Mouse (Mus musculus): ENCODE data around the gene Adam19. TPM values are rescaled to one million over a fixed set of nuclear protein-coding genes. Genes with fewer than 3 reads are reported as not detected.
"Not testable (repeated sequence)": the region's sequence is repeated elsewhere in the genome, so short reads cannot be mapped to it uniquely, and the experiment has no call there.

Gene Adam19
- polyA plus RNA-seq, 1 experiment from 2014 or later: 12.5 TPM

DNA sequence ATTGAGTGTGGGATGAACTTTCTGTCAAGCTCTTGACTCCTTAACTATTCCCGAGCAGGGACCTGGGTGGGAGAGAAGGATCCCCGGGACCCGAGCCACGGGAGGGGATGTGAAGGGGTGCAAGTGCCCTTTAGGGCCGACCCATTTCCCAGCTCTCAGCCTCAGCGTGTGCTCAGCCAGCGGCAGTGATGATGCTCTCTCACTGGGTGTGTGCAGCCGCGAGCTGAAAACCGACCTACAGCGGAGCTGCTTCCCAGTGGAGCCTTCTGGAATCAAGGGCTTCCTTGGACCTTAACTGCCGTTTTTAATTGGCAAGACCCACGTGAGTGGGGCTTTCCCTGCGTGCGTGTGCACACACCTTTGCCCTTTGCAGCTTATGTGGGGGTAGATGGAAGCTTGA is 16.9 kb upstream of the Adam19 start:
- Histone ChIP-seq H3K9ac (replicated peaks) (no peak overlapping the region), H3K27ac (replicated peaks) (no peak overlapping the region), H3K4me1 (no peaks in the 10 kb centered on the region), H3K27me3 (no peaks in the 10 kb centered on the region), H3K4me3 (no peak overlapping the region), H3K9me3 (no peaks in the 10 kb centered on the region), H3K4me2 (replicated peaks) (no peak overlapping the region), H3K36me3 (no peaks in the 10 kb centered on the region)
- 79% methylated on average over 15 of the region's 15 CpGs for WGBS
- ATAC-seq (ENCODE audit: low FRiP score, low read depth): no peak

DNA sequence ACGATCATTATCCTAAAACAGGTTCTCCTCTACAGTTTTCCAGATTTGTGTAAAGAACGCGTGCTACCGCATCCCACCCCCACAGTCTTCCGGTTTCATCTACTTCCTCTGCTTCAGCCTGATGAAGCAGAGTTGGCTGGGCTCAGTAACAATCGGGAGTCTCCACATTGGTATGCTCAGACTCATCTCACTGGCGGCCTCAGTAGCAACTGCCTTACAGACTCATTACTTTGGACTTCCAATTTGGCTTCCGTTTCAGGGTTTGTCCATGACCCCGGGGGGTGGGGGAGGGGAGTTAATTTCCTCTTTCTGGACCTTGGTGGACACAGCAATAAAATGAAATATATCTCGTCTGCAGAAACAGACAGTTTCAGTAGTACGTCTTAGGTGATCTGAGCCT is 16.5 kb upstream of the Adam19 start:
- Histone ChIP-seq H3K4me3 (no peak overlapping the region), H3K36me3 (no peaks in the 10 kb centered on the region), H3K9me3 (no peaks in the 10 kb centered on the region), H3K4me2 (replicated peaks) (no peak overlapping the region), H3K4me1 (no peaks in the 10 kb centered on the region), H3K27ac (replicated peaks) (no peak overlapping the region), H3K9ac (replicated peaks) (no peak overlapping the region), H3K27me3 (no peaks in the 10 kb centered on the region)
- WGBS: 83% methylated on average over 11 of the region's 11 CpGs
- ATAC-seq (ENCODE audit: low FRiP score, low read depth): no peak

DNA sequence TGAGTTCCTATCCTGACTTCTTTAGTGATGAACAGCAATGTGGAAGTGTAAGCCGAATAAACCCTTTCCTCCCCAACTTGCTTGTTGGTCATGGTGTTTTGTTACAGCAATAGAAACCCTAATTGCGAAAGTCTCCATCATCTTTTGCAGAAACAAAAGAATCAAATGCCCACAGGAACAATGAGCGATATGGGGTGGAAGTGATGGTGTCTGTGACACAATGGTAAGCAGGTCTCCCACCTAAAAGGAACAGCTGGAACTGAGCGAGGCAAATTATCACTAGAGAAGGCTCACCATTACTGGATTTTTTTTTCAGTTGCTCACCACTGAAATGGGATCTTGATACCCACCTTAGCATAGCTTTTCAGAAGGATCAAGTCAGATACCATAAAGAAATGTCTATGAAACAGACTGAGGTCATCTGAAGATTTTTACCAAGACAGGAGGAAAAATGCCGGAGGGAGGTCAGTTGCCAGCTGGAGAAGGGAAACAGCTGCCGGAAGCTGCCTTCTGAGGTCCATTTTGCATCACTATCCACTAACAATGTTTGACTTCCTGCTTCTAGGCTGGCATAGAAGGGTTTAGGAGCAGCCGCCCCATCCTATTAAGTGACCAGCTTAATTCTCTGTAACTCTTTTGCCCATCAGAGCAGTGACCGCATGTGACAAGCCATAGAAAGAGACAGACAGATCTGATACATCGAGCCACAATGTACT is 14.8 kb upstream of the Adam19 start:
- no peak for ATAC-seq (ENCODE audit: low FRiP score, low read depth)
- Histone ChIP-seq H3K9ac (replicated peaks) (no peak overlapping the region), H3K4me1 (no peaks in the 10 kb centered on the region), H3K4me3 (no peak overlapping the region), H3K9me3 (no peaks in the 10 kb centered on the region), H3K4me2 (replicated peaks) (no peak overlapping the region), H3K36me3 (no peaks in the 10 kb centered on the region), H3K27ac (replicated peaks) (no peak overlapping the region), H3K27me3 (no peaks in the 10 kb centered on the region)
- WGBS: 89% methylated on average over 9 of the region's 9 CpGs

DNA sequence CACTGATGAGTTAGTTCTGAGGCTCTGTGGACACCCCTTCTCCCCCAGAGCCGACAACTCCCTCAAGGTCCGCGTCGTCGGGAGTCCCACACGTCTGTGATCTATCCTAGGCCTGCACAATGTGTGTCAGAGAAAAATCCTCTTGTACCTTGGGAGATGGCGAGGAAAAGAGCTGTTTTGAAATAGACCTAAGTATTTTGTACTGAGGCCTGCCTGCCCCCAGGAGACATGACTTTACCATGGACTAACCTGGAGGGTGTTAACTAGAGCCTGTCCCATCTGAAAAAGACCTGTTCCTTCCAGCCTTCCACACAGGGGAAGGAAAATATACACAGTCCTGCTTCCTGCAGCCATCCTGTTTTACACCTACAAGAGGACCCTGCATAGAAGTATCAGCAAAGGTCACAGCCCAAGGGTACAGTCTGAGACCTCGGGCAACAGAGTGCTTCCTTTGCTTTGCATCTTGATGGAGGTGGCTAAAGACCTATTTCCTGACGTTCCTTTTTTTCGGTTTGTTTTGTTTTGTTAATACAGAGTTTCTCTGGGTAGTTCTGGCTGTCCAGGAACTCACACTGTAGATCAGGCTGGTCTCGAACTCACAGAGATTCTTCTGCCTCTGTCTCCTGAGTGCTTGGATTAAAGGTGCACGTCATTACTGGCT is 14.1 kb upstream of the Adam19 start:
- no peak overlapping the region for H3K4me3 ChIP-seq
- H3K9me3 ChIP-seq: no peaks in the 10 kb centered on the region
- H3K9ac ChIP-seq (replicated peaks): no peak overlapping the region
- WGBS: 79% methylated on average over 12 of the region's 12 CpGs
- no peaks in the 10 kb centered on the region for H3K4me1 ChIP-seq
- H3K27ac ChIP-seq (replicated peaks): no peak overlapping the region
- no peaks in the 10 kb centered on the region for H3K27me3 ChIP-seq
- H3K4me2 ChIP-seq (replicated peaks): no peak overlapping the region
- no peak for ATAC-seq (ENCODE audit: low FRiP score, low read depth)
- H3K36me3 ChIP-seq: no peaks in the 10 kb centered on the region

DNA sequence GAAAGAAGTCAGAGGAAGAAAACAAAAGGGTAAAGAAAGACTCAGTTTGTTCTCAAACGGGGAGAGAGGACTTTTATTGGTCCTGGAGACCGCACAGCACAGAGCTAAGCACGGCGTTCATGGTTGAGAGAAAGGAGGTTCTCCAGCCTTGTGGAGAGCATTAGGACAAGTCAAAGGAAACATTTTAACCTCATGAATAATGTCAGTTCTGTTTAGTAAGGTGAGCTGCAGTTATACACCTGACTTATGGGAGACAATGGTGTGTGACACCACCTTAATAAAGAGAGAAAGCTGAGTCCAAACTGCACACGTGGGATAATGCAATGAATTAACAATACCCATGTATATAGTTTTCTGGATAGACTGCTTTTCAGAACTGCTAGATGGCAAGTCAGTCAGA is 11.0 kb upstream of the Adam19 start:
- 89% methylated on average over 5 of the region's 5 CpGs for WGBS
- Histone ChIP-seq H3K4me1 (no peaks in the 10 kb centered on the region), H3K9me3 (no peaks in the 10 kb centered on the region), H3K36me3 (no peaks in the 10 kb centered on the region), H3K27ac (replicated peaks) (no peak overlapping the region), H3K4me2 (replicated peaks) (no peak overlapping the region), H3K4me3 (no peak overlapping the region), H3K27me3 (no peaks in the 10 kb centered on the region), H3K9ac (replicated peaks) (no peak overlapping the region)
- no peak for ATAC-seq (ENCODE audit: low FRiP score, low read depth)

DNA sequence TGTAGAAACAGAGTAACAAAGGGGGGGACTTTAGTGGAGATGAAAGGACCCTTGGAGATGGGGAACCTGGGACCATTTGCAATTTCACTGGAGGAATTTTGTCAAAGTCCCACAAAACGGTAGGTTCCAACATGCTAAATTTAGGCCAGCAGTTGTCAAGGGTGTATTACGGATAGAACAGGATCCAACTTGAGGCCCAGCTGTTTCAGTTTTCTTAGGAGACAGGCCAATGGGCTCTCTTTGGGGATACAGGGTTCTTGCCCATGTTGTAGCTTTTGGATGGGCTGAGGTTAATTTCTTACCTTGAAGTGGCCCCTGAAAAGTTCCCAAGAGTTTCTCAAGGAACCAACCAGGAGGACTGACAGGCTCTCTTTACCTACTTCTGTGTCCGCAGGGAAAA is 8.5 kb upstream of the Adam19 start:
- H3K4me3 ChIP-seq: no peak overlapping the region
- H3K27me3 ChIP-seq: no peaks in the 10 kb centered on the region
- ATAC-seq (ENCODE audit: low FRiP score, low read depth): no peak
- 94% methylated on average over 3 of the region's 3 CpGs for WGBS
- no peaks in the 10 kb centered on the region for H3K4me1 ChIP-seq
- no peak overlapping the region for H3K9ac ChIP-seq (replicated peaks)
- no peaks in the 10 kb centered on the region for H3K36me3 ChIP-seq
- no peak overlapping the region for H3K4me2 ChIP-seq (replicated peaks)
- H3K27ac ChIP-seq (replicated peaks): no peak overlapping the region
- H3K9me3 ChIP-seq: no peaks in the 10 kb centered on the region

DNA sequence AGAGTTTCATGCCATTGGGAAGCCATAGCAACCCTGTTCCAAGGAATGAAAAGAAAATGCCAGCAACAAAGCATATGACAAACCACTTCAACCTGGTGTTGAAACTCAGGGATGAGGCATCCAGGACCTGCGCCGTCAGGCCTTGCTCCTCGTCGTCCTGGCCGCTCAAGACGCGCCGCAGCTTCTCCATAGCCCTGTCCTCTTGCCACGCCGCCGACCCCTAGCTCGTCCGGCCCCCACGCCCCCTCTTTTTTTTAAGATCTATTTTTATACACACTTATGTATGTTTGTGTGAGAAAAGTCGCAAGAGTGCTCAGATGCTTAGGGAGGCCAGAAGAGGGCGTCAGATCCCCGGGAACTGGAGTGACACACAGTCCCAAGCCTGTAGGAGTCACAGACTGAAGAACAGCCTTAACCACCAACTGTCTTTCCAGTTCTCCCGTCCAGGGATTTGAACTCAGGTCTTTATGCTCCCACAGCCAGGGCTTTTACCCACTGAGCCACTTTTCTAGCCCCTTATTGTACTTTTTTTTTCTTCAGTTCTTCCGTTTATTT is 3.6 kb upstream of the Adam19 start, which contains the start of gene Gm12166:
Gene Gm12166 (minus strand): TSS at position 217 of the 555 bp plus-strand sequence.
- peaks cover 15% of the 10 kb centered on the region for H3K4me1 ChIP-seq
- H3K4me2 ChIP-seq (replicated peaks); H3K4me3 ChIP-seq; H3K27ac ChIP-seq (replicated peaks); H3K9ac ChIP-seq (replicated peaks); H3K9me3 ChIP-seq; H3K27me3 ChIP-seq; H3K36me3 ChIP-seq; ATAC-seq (ENCODE audit: low FRiP score, low read depth): not testable (repeated sequence)
- WGBS: 30% methylated on average over 19 of the region's 19 CpGs

DNA sequence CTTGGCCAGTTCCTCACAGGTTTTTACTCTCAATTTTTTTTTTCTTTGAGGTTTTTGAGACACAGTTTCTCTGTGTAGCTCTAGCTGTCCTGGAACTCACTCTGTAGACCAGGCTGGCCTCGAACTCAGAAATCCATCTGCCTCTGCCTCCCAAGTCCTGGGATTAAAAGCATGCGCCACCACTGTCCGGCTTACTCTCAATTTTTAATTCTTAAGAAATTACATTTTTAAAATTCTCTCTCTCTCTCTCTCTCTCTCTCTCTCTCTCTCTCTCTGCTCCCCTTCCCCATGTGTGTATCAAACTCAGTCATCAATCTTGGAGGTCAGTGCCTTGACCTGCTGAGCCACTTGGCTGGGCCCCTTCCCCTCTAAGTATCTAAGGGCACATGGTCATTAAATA is 2.3 kb upstream of the Adam19 start:
- H3K4me3 ChIP-seq; H3K27me3 ChIP-seq; H3K4me2 ChIP-seq (replicated peaks); ATAC-seq (ENCODE audit: low FRiP score, low read depth); H3K9me3 ChIP-seq; H3K9ac ChIP-seq (replicated peaks); H3K36me3 ChIP-seq; H3K27ac ChIP-seq (replicated peaks): not testable (repeated sequence)
- 92% methylated on average over 3 of the region's 3 CpGs for WGBS
- peaks cover 17% of the 10 kb centered on the region for H3K4me1 ChIP-seq

DNA sequence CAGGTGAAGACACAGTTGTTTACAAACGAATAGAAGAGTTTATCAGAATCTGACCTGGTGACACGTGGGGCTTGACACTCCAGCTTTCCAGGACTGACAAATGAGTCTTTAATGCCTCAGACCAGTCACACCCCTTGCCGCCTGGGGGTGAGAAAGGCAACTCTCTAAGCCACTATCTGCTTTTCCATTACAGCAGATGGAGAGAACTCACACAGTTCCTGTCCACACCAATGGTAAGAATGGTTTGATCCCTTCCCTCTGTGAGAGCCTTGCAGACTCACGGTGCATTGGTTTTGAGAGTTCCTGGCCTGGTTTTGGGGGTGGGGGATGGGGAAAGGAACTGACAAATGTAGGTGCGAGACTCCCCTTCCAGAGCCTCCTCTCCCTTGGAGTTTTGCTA is 1.5 kb upstream of the Adam19 start:
- H3K4me3 ChIP-seq: no peak overlapping the region
- no peak overlapping the region for H3K4me2 ChIP-seq (replicated peaks)
- peaks cover 17% of the 10 kb centered on the region for H3K4me1 ChIP-seq
- ATAC-seq (ENCODE audit: low FRiP score, low read depth): no peak
- no peak overlapping the region for H3K9ac ChIP-seq (replicated peaks)
- H3K36me3 ChIP-seq: no peaks in the 10 kb centered on the region
- H3K27me3 ChIP-seq: peaks cover 5% of the 10 kb centered on the region; the same call in 1 of the 2 replicates
- WGBS: 60% methylated on average over 5 of the region's 5 CpGs
- no peaks in the 10 kb centered on the region for H3K9me3 ChIP-seq
- no peak overlapping the region for H3K27ac ChIP-seq (replicated peaks)

DNA sequence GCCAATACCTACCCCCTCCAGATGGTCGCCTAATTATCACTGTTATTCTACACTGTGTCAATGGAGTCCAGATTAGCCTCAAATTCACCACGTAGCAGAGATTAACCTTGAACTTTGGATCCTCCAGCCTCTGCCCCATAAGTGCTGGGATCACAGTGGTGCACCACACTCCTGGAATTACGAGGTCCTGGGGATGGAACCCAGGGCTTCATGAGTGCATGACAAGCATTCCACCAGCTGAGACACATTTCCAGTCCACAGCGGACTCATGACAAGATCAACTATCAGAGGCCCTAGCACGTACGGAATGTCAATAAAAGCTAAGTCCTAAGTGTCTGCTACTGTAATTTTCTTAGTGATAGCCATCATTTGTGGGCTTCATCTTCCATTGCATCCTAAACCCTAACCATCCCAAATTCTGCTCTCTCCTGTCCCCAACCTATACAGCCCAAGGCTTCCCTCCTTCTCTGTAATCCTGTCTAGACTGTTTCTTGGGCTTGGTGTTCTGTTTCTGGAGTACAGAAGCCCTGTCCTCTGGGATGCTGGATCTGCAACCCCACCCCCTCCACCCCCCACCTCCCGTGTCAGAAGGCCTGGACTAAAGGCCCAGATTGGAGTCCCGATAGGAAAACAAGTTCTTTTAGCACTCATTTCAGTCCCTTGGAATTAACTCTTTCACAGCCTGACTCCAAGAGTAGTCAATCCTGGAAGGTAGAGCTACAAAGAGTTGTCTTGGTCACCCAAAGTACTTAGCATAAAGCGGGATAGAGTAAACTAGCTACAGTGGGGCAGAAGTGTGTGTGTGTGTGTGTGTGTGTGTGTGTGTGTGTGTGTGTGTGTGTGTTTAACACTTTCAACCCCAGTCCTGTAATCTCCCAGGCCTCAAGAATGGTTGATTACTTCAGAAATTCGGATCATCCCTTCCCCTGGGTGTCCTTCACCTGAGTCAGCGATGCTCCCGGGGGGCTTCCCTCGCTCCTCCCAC is 589 bp upstream of the Adam19 start:
- Histone ChIP-seq H3K4me2 (replicated peaks) (peak overlapping the region; percentile 64), H3K27ac (replicated peaks) (peak overlapping the region; percentile 92), H3K4me1 (peaks cover 17% of the 10 kb centered on the region), H3K4me3 (peak overlapping the region; percentile 66), H3K27me3 (peaks cover 5% of the 10 kb centered on the region; the same call in 1 of the 2 replicates), H3K36me3 (no peaks in the 10 kb centered on the region), H3K9ac (replicated peaks) (peak overlapping the region; percentile 75), H3K9me3 (no peaks in the 10 kb centered on the region)
- ATAC-seq (ENCODE audit: low FRiP score, low read depth): peak; percentile 55
- 21% methylated on average over 13 of the region's 13 CpGs for WGBS

DNA sequence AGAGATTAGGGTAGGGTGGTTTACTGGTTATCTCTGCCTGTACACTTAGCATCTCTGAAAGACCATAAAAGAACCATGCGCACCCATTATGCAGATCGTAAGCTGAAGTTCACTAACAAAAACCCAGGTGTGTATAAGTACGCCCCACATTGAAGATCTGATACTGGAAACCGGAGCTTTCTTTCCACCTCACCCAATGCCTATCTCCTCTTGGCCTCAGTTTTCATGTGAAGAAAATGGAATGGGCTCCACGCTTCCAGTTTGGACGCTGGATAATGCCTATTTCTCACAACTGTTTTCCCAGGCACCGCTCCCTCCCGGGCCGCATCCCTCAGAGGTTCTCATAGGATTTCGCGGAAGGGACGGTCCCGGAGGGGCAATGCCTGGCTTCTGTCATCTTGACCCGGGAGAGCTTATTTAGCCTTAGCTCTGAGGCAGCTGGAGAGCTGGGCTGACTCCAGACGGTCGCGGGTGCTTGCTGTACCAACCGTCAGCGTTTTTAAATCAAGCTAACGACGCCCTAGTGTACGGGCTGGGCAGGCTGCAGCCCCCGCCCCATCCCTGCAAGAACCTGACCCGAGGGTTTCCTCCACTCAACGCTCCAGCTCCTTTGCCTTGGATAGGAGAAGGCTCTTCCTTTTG is 1.1 kb downstream of the Adam19 start:
- H3K27me3 ChIP-seq: peaks cover 5% of the 10 kb centered on the region; the same call in 1 of the 2 replicates
- peak overlapping the region; percentile 64 for H3K4me2 ChIP-seq (replicated peaks)
- peak overlapping the region; percentile 92 for H3K27ac ChIP-seq (replicated peaks)
- H3K36me3 ChIP-seq: peaks cover 1% of the 10 kb centered on the region; the same call in 1 of the 2 replicates
- H3K9me3 ChIP-seq: no peaks in the 10 kb centered on the region
- H3K4me1 ChIP-seq: peaks cover 17% of the 10 kb centered on the region
- H3K4me3 ChIP-seq: peak overlapping the region; percentile 66
- WGBS: 4% methylated on average over 25 of the region's 25 CpGs
- peak overlapping the region; percentile 75 for H3K9ac ChIP-seq (replicated peaks)
- ATAC-seq (ENCODE audit: low FRiP score, low read depth): no peak
